Mouse (Mus musculus): ENCODE measurements at regions not wholly inside any gene's neighbourhood (a gene's known extent, or its start where the extent isn't known, plus 50 kb on each side); places are given as distances from the start of the nearest gene placed in this dataset.
A peak's percentile ranks its signal among the peaks of the same experiment; 100 is the strongest.

DNA sequence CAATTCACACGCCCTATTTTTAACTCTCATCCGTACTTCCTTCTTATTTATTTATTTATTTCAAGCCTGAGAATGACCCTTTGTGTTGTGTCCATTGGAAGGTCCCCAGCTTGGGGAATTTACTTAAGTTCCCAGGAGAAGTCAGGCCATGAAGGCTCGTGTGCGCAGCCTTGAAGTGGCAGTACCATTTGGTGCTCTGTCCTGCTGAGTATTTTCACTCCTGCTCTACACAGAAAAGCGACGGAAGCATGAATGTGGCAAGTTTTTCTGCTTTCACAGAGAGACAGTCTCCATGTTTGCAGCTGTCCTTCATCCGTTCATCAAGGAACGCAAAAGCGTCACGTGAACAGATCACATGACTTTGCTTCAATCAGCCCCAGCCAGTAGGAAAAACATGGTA, 610.2 kb upstream of the Clint1 start:
- DNase-seq (ENCODE audit: low read depth), result no peak

DNA sequence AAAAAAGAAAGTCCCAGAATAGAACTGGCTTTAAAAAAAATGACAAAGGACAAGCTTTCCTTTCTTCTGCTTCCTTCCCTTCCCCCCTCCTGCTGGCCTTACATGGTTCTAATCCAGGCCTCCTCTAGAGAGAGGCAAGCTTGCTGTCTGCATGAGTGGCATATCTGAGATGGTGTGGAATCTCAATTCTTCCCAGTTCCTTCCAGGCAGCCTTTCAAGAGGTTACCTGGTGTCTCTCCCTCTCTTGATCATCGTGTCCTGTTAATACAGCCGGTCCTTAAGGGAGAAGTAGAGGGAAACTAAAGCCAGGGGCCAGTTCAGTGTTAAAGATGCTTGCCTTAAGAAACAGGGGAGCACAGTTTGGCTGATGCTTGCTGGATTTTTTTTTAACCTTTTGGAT, 607.1 kb upstream of the Clint1 start:
- DNase-seq (ENCODE audit: low read depth), result no peak

DNA sequence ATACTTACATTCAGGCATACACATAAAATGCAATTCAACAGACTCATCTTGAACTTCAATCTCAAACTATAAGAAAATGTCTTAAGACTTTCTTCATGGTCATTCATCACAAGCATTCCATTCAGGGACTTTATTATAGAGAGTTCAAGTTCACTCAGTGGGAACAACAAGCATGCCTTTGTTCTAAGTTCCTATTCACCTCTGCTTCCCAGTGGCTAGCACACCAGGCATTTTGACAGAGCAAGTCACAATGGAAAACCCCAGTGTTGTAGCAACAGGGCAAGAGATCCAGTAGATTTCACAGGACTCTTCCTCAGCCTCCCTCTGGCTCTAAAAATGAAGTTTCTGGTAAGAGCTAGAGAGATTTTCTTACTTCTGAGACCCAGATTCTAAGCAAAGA, 595.8 kb upstream of the Clint1 start:
- no peak for DNase-seq (ENCODE audit: low read depth)

GRCm38 (mm10) chr11:45262198-45262597, 589.7 kb upstream of the Clint1 start:
- no peak for DNase-seq (ENCODE audit: low read depth)

DNA sequence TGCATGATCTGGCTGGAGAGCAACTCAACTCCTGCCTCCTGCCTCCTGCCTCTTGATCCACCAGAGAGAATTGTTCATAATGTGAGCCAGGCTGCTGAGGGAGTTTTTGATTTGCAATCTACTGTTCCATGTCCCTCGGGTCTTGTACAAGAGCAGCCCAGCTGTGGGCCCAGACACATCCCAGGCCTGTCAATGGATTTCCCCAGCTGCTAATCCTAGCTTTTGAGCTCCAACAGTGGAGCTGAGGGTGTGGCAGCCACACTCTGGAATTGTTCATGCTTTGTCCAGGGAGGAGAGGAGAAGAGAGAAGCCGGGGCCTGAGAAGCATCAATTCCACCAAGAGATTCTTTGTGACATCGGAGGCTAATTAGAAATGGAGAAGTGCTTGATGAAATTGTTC, 587.9 kb upstream of the Clint1 start:
- no peak for DNase-seq (ENCODE audit: low read depth)

GRCm38 (mm10) chr11:45265171-45265988, 586.5 kb upstream of the Clint1 start:
- DNase-seq (ENCODE audit: low read depth), result no peak

DNA sequence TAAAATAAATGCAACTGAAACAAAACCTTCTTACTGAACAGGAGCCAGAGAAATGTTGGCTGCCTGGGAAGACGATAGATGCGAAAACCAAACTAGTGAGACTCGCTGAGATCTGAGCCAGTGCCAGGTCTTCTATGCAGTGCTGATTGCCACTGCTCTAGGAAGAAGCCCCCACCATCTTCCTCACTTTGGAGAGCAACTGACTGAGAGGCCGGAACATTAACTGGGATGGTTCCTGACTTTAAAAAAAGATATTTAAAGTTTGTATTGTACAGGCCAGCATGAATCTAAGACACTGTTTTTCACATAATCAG, 585.9 kb upstream of the Clint1 start:
- no peak for DNase-seq (ENCODE audit: low read depth)

DNA sequence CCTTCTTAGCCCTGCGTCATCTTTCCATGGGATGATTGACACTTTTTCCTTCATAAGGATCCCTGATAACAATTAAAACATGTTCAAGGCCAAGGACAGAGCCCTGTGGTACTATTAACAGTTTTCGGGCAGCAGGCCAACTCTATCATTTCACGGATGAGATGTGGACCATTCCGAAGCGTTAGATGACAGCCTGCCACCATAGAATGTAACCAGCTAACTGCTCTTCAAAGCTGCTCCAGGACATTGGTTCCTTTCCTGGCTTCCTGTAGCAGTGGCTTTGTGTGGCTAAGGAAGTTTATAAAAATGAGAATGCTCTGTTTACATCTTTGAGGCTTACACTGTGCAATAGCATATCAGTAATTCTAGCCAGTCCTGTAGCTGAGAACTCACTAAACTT, 582.6 kb upstream of the Clint1 start:
- DNase-seq (ENCODE audit: low read depth), result no peak

DNA sequence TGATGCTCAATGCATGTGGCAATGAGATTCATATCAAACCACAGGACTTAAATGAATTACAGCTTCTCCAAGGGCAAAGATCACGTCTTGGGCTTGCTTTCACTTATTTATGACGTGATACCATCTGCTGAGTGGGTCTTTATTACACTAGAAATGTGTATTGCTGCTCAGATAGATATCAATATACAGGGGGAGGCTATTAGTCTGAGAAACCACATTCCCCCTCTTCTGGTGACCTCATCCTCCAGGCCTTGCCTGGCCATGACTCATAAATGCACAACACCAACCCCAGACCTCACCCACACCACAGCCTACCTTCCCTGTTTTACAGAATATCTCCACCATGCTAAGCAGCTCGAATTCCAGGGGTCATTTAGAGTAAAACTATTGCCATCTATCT, 580.6 kb upstream of the Clint1 start:
- no peak for DNase-seq (ENCODE audit: low read depth)

DNA sequence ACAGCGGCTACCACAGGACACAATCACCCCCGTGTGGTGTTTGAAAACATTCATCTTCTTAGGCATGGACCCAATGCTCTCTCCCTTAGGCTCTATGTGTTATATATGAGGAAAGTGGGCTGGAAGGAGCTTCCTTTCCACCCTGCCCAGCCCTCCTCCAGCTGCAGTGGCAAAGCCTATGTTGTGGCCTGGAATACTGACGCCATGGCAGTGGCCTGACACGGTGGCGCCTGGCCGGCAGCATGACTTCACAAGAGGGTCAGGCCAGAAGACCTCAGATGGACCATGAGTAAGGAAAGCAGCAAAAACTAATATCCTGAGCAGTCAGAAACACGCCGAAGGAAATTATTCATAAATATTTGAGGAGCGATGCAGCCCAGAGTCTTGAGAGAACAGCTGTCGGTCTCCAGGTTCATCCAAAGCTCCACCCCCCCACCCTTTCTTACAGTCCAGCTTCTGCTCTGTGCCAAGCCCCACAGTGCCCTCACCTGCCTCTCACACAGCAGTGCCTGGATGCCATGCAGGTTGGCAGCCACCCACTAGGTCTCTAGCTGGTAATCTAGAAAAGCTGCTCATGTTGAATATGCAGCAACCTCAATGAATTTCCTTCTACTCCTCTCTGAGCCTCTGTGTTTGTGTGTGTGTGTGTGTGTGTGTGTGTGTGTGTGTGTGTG, 577.3 kb upstream of the Clint1 start:
- no peak for DNase-seq (ENCODE audit: low read depth)

DNA sequence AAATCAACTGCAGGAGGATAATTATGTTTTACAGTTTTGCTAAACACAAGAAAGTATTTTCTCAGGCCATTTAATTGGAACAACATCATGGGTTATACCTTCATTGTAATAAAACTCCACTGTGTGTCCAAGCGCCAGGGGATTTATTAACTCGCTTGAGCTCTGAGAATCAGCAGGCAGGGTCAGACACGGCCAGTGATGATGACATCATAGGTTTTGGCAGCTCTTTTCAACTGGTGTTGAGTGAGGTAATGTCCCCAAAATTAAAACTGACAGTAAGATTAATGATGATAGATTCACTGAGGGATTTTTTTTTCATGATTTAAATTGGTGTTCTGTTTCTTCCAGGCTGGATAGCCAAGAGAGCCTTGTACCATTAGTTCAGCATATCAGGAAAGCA, 576.7 kb upstream of the Clint1 start:
- DNase-seq (ENCODE audit: low read depth), result no peak

GRCm38 (mm10) chr11:45296772-45297171, 555.1 kb upstream of the Clint1 start:
- no peak for DNase-seq (ENCODE audit: low read depth)

- no peak for DNase-seq (ENCODE audit: low read depth)
Observed at GRCm38 (mm10) chr11:45311934-45312333, 539.9 kb upstream of the Clint1 start.

GRCm38 (mm10) chr11:45323766-45324165, 528.1 kb upstream of the Clint1 start:
- DNase-seq (ENCODE audit: low read depth), result peak; percentile 2

DNA sequence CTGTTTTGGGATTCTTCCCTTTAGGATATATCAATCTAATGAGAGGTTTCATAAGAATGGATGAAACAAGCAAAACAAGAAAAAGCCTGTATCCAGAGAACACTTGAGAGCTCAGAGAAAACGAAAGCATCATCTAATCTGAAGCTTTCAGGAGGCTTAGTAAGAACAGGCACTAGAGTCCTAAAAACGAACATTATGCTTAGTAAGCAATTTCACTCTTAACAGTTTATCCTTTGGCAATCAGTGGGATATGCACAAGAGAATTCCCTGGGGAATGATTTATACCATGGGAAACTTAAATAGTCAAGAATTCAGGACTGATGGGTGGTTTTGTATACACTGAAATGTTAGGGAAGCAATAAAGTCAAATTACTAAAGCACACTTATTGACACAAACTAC, 521.5 kb upstream of the Clint1 start:
- no peak for DNase-seq (ENCODE audit: low read depth)

- no peak for DNase-seq (ENCODE audit: low read depth)
Observed at GRCm38 (mm10) chr11:45333756-45334155, 518.1 kb upstream of the Clint1 start.

DNA sequence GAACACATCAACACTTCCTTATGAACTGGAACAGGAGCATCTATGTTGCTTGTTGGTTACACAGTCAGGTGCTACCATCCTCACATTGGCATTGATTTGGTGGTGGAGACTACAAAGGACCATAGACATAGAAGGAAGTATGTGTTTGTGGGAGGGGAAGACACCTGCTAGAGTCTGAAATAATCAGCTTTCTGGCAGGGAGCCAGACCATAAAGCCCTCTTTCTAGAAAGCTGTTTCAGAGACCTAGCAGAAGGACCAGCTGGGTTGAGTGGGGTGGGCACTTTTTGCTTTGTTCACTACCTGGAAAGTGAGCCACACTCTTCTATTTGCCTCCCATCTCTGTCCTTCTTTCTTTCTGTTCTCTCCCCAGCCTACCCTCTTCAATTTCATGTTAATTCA, 502.5 kb upstream of the Clint1 start:
- DNase-seq (ENCODE audit: low read depth), result no peak

DNA sequence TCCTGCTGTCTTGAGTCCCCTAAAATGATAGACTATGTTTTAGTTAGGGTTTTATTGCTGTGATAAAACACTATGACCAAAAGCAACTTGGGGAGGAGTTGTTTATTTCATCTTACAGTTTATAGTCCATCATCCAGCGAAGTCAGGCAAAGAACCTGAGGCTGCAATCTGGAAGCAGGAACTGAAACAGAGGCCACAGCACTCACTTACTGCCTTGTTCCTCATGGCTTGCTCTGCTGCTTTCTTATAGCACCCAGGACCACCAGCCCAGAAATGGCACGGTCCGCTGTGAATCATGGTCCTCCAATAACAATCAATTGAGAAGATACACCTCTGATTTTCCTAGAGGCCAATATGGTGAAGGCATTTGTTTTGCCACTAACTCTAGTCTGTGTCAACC, 486.5 kb upstream of the Clint1 start:
- DNase-seq (ENCODE audit: low read depth), result no peak

- DNase-seq (ENCODE audit: low read depth), result no peak
Observed at GRCm38 (mm10) chr11:45389243-45390146, 462.4 kb upstream of the Clint1 start.

GRCm38 (mm10) chr11:45396009-45396408, 455.8 kb upstream of the Clint1 start:
- no peak for DNase-seq (ENCODE audit: low read depth)

GRCm38 (mm10) chr11:45398188-45398587, 453.7 kb upstream of the Clint1 start:
- no peak for DNase-seq (ENCODE audit: low read depth)

- DNase-seq (ENCODE audit: low read depth), result no peak
Observed at GRCm38 (mm10) chr11:45404377-45405029, 447.3 kb upstream of the Clint1 start.
